Mouse (Mus musculus): ENCODE measurements at regions not wholly inside any gene's neighbourhood (a gene's known extent, or its start where the extent isn't known, plus 50 kb on each side); places are given as distances from the start of the nearest gene placed in this dataset.

GRCm38 (mm10) chrX:11466191-11466590 lies 138.6 kb downstream of the H2al1j start:
- ATAC-seq (ENCODE audit: low FRiP score): no peak
- Histone ChIP-seq H3K4me3 (ENCODE audit: low read depth, low read length) (no peak overlapping the region), H3K4me2 (ENCODE audit: low read depth, low read length, poor library complexity, severe bottlenecking) (no peak overlapping the region), H3K27ac (ENCODE audit: low read depth, low read length) (no peak overlapping the region), H3K9ac (replicated peaks; ENCODE audit: low read length, poor library complexity, severe bottlenecking) (no peak overlapping the region), H3K4me1 (ENCODE audit: insufficient read depth, low read length) (no peaks in the 10 kb centered on the region), H3K27me3 (ENCODE audit: insufficient read depth, low read length) (no peaks in the 10 kb centered on the region), H3K9me3 (ENCODE audit: low read length) (no peaks in the 10 kb centered on the region), H3K36me3 (ENCODE audit: insufficient read depth, low read length) (no peaks in the 10 kb centered on the region)
- DNase-seq (ENCODE audit: low spot score): peak; percentile 5
- no peak for TF ChIP-seq CTCF (IDR thresholded peaks at IDR 0.05)
- 62% methylated on average over 4 of the region's 4 CpGs for WGBS

GRCm38 (mm10) chrX:11479696-11480339 lies 152.2 kb downstream of the H2al1j start:
- DNase-seq (ENCODE audit: low spot score): peak; percentile 56
- no peak for TF ChIP-seq CTCF (IDR thresholded peaks at IDR 0.05)
- WGBS: 51% methylated on average over 15 of the region's 16 CpGs

GRCm38 (mm10) chrX:11482141-11482540 lies 154.5 kb downstream of the H2al1j start:
- H3K9ac ChIP-seq (replicated peaks; ENCODE audit: low read length, poor library complexity, severe bottlenecking): no peak overlapping the region
- peak; percentile 62 for DNase-seq (ENCODE audit: low spot score)
- H3K36me3 ChIP-seq (ENCODE audit: insufficient read depth, low read length): no peaks in the 10 kb centered on the region
- no peak overlapping the region for H3K4me3 ChIP-seq (ENCODE audit: low read depth, low read length)
- no peaks in the 10 kb centered on the region for H3K4me1 ChIP-seq (ENCODE audit: insufficient read depth, low read length)
- no peak overlapping the region for H3K4me2 ChIP-seq (ENCODE audit: low read depth, low read length, poor library complexity, severe bottlenecking)
- 55% methylated on average over 7 of the region's 7 CpGs for WGBS
- H3K9me3 ChIP-seq (ENCODE audit: low read length): no peaks in the 10 kb centered on the region
- no peak overlapping the region for H3K27ac ChIP-seq (ENCODE audit: low read depth, low read length)
- TF ChIP-seq CTCF (IDR thresholded peaks at IDR 0.05): no peak
- ATAC-seq (ENCODE audit: low FRiP score): no peak
- no peaks in the 10 kb centered on the region for H3K27me3 ChIP-seq (ENCODE audit: insufficient read depth, low read length)

More at GRCm38 (mm10) chrX:11479696-11480339, 152.2 kb downstream of the H2al1j start:
- H3K36me3 ChIP-seq (ENCODE audit: insufficient read depth, low read length): no peaks in the 10 kb centered on the region
- no peaks in the 10 kb centered on the region for H3K27me3 ChIP-seq (ENCODE audit: insufficient read depth, low read length)
- no peak overlapping the region for H3K4me2 ChIP-seq (ENCODE audit: low read depth, low read length, poor library complexity, severe bottlenecking)
- H3K9me3 ChIP-seq (ENCODE audit: low read length): no peaks in the 10 kb centered on the region
- no peak overlapping the region for H3K4me3 ChIP-seq (ENCODE audit: low read depth, low read length)
- H3K4me1 ChIP-seq (ENCODE audit: insufficient read depth, low read length): no peaks in the 10 kb centered on the region
- ATAC-seq (ENCODE audit: low FRiP score): no peak
- H3K27ac ChIP-seq (ENCODE audit: low read depth, low read length): no peak overlapping the region
- no peak overlapping the region for H3K9ac ChIP-seq (replicated peaks; ENCODE audit: low read length, poor library complexity, severe bottlenecking)

- Histone ChIP-seq H3K4me1 (ENCODE audit: insufficient read depth, low read length) (no peaks in the 10 kb centered on the region), H3K4me2 (ENCODE audit: low read depth, low read length, poor library complexity, severe bottlenecking) (no peak overlapping the region), H3K9me3 (ENCODE audit: low read length) (no peaks in the 10 kb centered on the region), H3K27ac (ENCODE audit: low read depth, low read length) (no peak overlapping the region), H3K9ac (replicated peaks; ENCODE audit: low read length, poor library complexity, severe bottlenecking) (no peak overlapping the region), H3K36me3 (ENCODE audit: insufficient read depth, low read length) (no peaks in the 10 kb centered on the region), H3K27me3 (ENCODE audit: insufficient read depth, low read length) (no peaks in the 10 kb centered on the region), H3K4me3 (ENCODE audit: low read depth, low read length) (no peak overlapping the region)
- WGBS: 32% methylated on average over 2 of the region's 2 CpGs
- TF ChIP-seq CTCF (IDR thresholded peaks at IDR 0.05): no peak
- no peak for DNase-seq (ENCODE audit: low spot score)
- ATAC-seq (ENCODE audit: low FRiP score): no peak
These were observed 159.0 kb downstream of the H2al1j start for GRCm38 (mm10) chrX:11486588-11486987.

- no peak overlapping the region for H3K27ac ChIP-seq (ENCODE audit: low read depth, low read length)
- no peak for ATAC-seq (ENCODE audit: low FRiP score)
- no peaks in the 10 kb centered on the region for H3K36me3 ChIP-seq (ENCODE audit: insufficient read depth, low read length)
- no peaks in the 10 kb centered on the region for H3K9me3 ChIP-seq (ENCODE audit: low read length)
- no peak overlapping the region for H3K4me3 ChIP-seq (ENCODE audit: low read depth, low read length)
- no peaks in the 10 kb centered on the region for H3K4me1 ChIP-seq (ENCODE audit: insufficient read depth, low read length)
- H3K27me3 ChIP-seq (ENCODE audit: insufficient read depth, low read length): no peaks in the 10 kb centered on the region
- H3K9ac ChIP-seq (replicated peaks; ENCODE audit: low read length, poor library complexity, severe bottlenecking): no peak overlapping the region
- WGBS: 51% methylated on average over 5 of the region's 5 CpGs
- TF ChIP-seq CTCF (IDR thresholded peaks at IDR 0.05): no peak
- no peak for DNase-seq (ENCODE audit: low spot score)
- H3K4me2 ChIP-seq (ENCODE audit: low read depth, low read length, poor library complexity, severe bottlenecking): no peak overlapping the region
These were observed 160.3 kb downstream of the H2al1j start for GRCm38 (mm10) chrX:11487876-11488275.

- Histone ChIP-seq H3K4me1 (ENCODE audit: insufficient read depth, low read length) (no peaks in the 10 kb centered on the region), H3K4me3 (ENCODE audit: low read depth, low read length) (no peak overlapping the region), H3K4me2 (ENCODE audit: low read depth, low read length, poor library complexity, severe bottlenecking) (no peak overlapping the region), H3K36me3 (ENCODE audit: insufficient read depth, low read length) (no peaks in the 10 kb centered on the region), H3K9me3 (ENCODE audit: low read length) (no peaks in the 10 kb centered on the region), H3K27me3 (ENCODE audit: insufficient read depth, low read length) (no peaks in the 10 kb centered on the region), H3K27ac (ENCODE audit: low read depth, low read length) (no peak overlapping the region), H3K9ac (replicated peaks; ENCODE audit: low read length, poor library complexity, severe bottlenecking) (no peak overlapping the region)
- DNase-seq (ENCODE audit: low spot score) (no peak), ATAC-seq (ENCODE audit: low FRiP score) (no peak)
- no peak for TF ChIP-seq CTCF (IDR thresholded peaks at IDR 0.05)
- WGBS: 35% methylated on average over 5 of the region's 5 CpGs
These were observed 162.6 kb downstream of the H2al1j start for GRCm38 (mm10) chrX:11490146-11490693.

Data from midbrain, postnatal 0 days (tissue).